Mouse (Mus musculus) monocyte, adult 59 days (primary cell): Measurements from ENCODE around the gene Slc4a2. TPM values are rescaled to one million over a fixed set of nuclear protein-coding genes. Genes with fewer than 3 reads are reported as not detected.

Source experiments
- total RNA-seq, 2 experiments: library from RNA; stranded (reverse); gene quantifications; one replicate each; pipeline ENCODE4 v1.2.4; 2023

Gene Slc4a2
- 10 to 100 TPM; 59.6 to 65.9 TPM for total RNA-seq

GRCm38 (mm10) chr5:24423129-24424003 is at the start of gene Slc4a2, which contains the start of gene Cdk5:
Gene Slc4a2, plus strand, starts transcription at chr5:24423837.
Gene Cdk5, minus strand, starts transcription at chr5:24423530.

GRCm38 (mm10) chr5:24391864-24392263 is 31.8 kb upstream of the Slc4a2 start, which contains the start of gene Atg9b:
Gene Atg9b, minus strand, starts transcription at chr5:24392143.

GRCm38 (mm10) chr5:24393392-24393997 is 30.1 kb upstream of the Slc4a2 start, which contains the start of gene Abcb8:
Gene Abcb8, plus strand, starts transcription at chr5:24393663.

GRCm38 (mm10) chr5:24413042-24413693 is 10.5 kb upstream of the Slc4a2 start, which contains the start of gene Asic3:
Gene Asic3, plus strand, starts transcription at chr5:24413392.

GRCm38 (mm10) chr5:24444746-24445427 is 21.2 kb downstream of the Slc4a2 start, which contains the start of gene Fastk:
Gene Fastk, minus strand, starts transcription at chr5:24445287.

GRCm38 (mm10) chr5:24447624-24448298 is 24.1 kb downstream of the Slc4a2 start, which contains the start of gene Tmub1:
Gene Tmub1, minus strand, starts transcription at chr5:24447854.

GRCm38 (mm10) chr5:24452030-24452690 is 28.5 kb downstream of the Slc4a2 start, which contains the start of gene Agap3:
Gene Agap3, plus strand, starts transcription at chr5:24452177.

Other genes starting within 250 kb of the Slc4a2 start
- not detected for gene Kcnh2, start 72.2 kb upstream of the Slc4a2 start, total RNA-seq
- under 1 TPM; 0.18 to 0.21 TPM for gene Nos3, start 59.0 kb upstream of the Slc4a2 start, total RNA-seq
- gene Atg9b, start 31.7 kb upstream of the Slc4a2 start, total RNA-seq = 1 to 10 TPM; 1.4 TPM
- 10 to 100 TPM; 11.2 to 12.7 TPM for gene Abcb8, start 30.2 kb upstream of the Slc4a2 start, total RNA-seq
- under 1 TPM in 1 of 2 experiments, not detected in 1; 0.26 TPM for gene Asic3, start 10.4 kb upstream of the Slc4a2 start, total RNA-seq
- gene Cdk5, start 307 bp upstream of the Slc4a2 start, total RNA-seq = 10 to 100 TPM; 23.1 to 32.0 TPM
- 10 to 100 TPM; 44.0 to 59.8 TPM for gene Fastk, start 21.4 kb downstream of the Slc4a2 start, total RNA-seq
- 10 to 100 TPM; 19.3 to 19.6 TPM for gene Tmub1, start 24.0 kb downstream of the Slc4a2 start, total RNA-seq
- 10 to 100 TPM; 58.6 to 61.2 TPM for gene Agap3, start 28.3 kb downstream of the Slc4a2 start, total RNA-seq
- gene Gbx1, start 103.4 kb downstream of the Slc4a2 start, total RNA-seq = not detected
- gene Asb10, start 117.1 kb downstream of the Slc4a2 start, total RNA-seq = not detected
- gene 4931409K22Rik, start 133.0 kb downstream of the Slc4a2 start, total RNA-seq = not detected
- 10 to 100 TPM; 30.4 to 32.8 TPM for gene Abcf2, start 153.6 kb downstream of the Slc4a2 start, total RNA-seq
- 10 to 100 TPM; 29.1 to 31.1 TPM for gene Chpf2, start 162.9 kb downstream of the Slc4a2 start, total RNA-seq
- not detected for gene Smarcd3, start 200.6 kb downstream of the Slc4a2 start, total RNA-seq